Mouse (Mus musculus): ENCODE measurements at regions not wholly inside any gene's neighbourhood (a gene's known extent, or its start where the extent isn't known, plus 50 kb on each side); places are given as distances from the start of the nearest gene placed in this dataset.

DNA sequence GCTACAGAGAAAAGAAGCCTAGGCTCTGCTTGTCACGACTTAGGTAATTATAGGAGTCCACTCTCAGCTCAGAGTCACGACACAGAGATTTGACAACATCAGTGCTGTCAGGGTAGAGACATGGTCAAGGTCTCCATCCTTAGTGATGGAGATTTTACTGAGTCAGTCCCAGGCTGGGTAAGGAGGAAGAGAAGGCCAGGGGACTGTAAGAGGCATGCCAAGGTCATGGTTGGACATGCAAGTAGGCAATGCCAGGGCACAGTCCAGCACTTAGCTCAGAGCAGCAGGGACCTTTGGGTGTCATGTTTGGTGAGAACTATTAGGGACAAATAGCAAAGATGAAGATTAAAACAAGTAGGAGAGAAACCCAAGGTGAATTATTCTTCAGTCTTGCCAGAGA is 200.7 kb upstream of the A230072I06Rik start:
- TF ChIP-seq GATA4 (IDR thresholded peaks at IDR 0.05; ENCODE audit: insufficient replicate concordance, low read length) = no peak

DNA sequence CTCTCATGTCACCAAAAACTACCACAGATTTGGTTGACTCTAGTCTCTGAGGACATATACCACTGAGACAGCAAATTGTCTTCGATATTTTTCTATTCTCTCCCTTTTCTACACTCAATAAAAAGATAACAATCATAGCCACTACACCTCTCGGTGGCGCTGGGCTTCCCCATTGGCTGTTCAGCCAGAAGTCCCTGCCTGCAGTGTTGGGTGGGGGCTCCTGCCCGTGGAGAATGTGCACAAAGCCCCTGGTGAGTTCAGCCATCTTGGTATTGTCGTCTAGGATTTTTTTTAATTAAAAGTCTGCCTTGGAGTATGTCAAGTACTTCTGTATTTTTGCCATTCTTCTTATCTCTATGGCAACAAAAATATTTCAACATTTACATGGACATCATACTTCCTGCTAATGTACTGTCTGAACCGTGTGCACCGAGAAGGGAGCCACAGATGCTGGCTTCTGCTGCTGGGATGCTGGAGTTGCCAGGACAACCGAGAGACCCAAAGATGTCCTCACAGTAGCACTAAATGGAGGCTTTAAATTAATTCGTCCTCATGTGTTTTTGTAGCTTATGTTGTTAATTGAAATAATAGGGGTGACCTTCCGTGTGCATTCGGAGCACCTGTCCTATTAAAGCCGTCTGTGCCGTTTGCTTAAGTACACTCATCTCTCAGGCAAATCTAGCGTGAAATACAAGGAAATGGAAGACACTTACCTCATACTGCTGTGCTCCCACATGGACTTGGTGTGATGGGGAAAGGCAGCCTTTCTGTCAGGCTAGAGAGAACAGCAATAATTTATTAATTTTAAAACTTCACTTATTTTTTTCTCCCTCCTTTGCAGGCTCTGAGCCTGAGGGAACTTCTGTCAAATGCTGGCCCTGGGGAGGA is 199.7 kb upstream of the A230072I06Rik start:
- TF ChIP-seq GATA4 (IDR thresholded peaks at IDR 0.05; ENCODE audit: insufficient replicate concordance, low read length) = no peak

DNA sequence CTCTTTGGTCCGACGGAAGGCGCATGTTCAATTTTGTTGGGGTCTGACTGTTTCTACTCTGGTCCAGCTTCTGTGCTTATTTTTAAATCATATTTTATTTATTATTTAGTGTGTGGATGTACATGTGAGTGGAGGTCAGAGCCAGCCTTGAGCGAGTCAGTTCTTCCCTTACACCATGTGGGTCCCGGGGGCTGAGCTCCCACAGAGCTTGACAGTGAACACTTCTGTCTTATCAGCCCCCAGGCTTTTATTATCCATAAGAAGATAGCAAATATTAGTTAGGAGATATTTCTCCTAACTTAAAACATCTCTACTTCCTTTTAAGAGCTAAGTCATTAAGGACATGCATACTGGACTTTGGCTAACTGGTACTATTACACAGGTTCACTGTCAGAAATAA is 197.1 kb upstream of the A230072I06Rik start:
- TF ChIP-seq GATA4 (IDR thresholded peaks at IDR 0.05; ENCODE audit: insufficient replicate concordance, low read length) = no peak

DNA sequence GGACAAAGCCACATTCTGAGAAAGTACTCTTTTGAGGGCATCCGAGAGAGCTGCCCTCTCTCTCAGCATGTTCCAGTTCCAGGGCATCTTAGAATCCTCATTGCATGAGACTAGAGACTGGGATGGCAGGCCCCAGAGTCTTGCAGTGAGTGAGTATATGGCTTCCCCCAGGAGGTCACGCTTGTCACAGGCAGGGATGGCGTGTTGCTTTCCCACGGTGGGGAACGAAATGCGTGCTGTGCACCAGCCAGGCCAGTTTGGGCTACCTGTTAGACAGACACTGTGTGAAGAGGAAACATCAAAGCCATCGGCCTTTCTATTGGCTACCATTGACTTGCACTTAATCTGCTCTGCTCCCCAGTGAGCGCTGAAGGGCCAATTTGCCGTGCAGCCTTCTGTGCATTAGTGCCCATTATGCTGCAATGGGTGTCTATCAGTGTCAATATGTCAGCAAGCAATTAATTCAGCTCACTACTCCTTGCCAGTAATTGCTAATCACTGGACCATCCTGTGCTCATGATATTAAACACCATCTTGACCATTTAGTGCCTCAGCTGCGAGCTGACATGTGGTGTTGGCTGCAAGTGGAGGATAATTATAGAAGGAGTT is 191.3 kb upstream of the A230072I06Rik start:
- no peak for TF ChIP-seq GATA4 (IDR thresholded peaks at IDR 0.05; ENCODE audit: insufficient replicate concordance, low read length)

DNA sequence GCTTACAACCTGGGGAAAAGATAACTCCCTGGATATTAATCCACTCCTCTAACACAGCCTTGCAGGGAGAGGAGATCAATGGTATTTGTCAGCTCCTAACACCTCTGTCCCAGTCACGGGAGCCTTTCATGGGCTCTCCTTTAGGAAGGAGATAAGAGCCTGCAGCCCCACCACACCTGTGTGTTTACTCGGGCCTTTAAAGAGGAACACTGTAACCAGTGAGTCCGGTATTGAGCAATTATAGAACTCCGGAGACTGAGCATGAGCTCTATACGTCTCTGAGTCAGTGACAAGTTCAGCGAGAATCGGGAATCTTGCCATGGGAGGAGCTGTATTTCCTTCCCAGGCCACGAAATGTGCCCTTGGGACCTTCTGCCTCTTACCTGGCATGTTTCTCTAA is 178.5 kb upstream of the A230072I06Rik start:
- TF ChIP-seq GATA4 (IDR thresholded peaks at IDR 0.05; ENCODE audit: insufficient replicate concordance, low read length) = no peak

DNA sequence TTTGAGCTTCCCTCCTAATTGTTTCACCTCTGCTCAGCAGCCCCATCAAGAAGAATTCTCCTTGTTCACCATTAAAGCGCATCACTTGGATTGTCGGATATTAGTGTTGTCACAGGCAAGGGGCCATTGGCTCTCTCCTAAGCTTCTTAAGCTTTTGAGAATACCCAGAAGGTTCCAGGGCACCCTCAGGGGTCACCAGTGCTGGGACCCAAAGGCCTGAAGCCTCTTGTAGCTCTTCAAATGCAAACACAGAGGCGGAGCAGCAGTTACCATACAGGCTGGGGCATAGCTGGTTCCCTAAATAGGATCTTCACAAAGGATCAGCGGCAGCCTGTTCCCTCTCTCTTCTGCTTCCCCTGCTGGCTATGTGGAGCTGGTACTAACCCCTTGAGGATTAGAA is 175.3 kb upstream of the A230072I06Rik start:
- TF ChIP-seq GATA4 (IDR thresholded peaks at IDR 0.05; ENCODE audit: insufficient replicate concordance, low read length) = no peak

DNA sequence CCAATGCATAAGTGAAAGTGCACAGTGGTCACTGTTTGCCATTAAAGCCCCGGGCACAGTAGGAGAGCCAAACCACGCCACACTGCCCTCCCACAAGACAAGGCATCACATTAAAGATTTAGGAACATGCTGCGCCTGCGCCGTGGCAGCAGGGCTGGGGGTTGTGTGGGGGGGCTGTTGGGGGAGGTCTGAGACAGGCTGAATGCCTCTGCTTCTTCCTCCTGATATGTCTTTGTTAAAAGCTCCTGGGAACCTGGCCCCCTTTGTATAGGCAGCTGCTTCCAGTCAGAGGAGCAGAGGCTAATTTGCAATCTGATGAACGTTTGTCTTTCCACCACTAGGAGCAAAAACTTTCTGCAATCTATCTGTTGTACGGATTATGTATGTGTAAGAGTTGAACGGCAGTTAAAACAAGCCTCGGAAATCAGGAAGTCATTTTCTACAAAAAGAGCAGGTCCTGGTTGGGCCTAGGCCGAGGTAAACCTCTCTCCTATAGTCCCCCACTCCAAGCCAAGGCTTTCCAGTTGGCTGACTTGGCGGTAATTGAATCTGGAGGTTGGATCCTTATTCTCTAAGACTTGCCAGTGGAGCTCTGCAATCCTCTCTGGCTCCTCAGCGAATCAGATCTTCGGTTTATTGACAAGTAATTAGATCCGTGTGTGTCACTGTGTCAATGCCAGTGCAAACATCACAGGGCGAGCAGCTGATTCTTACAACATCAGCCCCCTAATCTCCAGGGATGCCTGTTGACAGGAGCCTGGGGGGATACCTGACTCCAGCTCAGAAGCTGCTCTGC is 173.3 kb upstream of the A230072I06Rik start:
- TF ChIP-seq GATA4 (IDR thresholded peaks at IDR 0.05; ENCODE audit: insufficient replicate concordance, low read length) = no peak

DNA sequence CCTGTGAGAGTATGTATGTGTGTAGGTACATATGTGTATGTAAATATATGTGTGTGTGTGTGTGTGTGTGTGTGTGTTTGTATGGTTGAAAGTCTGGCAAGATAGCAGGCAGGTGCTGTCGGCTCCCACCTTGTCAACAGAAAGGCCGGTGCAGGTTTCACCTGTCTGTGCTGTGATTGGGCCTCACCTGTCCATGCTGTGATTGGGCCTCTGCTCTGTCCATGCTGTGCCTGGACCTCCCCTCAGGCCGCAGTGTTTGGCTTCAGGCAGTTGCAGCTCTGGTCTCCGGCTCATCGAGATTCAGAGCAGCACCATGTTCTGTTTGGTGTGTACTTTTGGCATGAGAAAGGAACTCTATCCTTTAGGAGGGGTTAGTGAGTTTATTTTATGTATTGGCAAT is 170.0 kb upstream of the A230072I06Rik start:
- no peak for TF ChIP-seq GATA4 (IDR thresholded peaks at IDR 0.05; ENCODE audit: insufficient replicate concordance, low read length)

DNA sequence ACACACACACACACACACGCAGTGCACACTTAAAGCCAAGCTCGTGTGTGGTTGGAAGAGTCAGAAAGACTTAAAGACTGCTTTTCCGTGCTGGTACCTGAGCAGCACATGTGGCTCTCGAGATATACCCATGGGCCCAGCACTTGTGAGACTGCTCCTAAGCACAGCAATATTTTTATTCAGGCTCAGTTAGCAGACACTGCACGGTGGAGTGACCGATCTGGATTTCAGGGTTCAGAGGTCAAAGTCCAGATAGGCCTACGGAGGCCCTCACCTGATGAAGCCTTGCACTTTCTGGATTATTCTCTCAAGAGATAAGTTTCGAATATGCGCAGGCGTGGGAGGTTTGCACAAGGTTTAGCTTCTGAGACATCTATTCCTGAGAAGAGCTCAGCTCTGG is 167.0 kb upstream of the A230072I06Rik start:
- no peak for TF ChIP-seq GATA4 (IDR thresholded peaks at IDR 0.05; ENCODE audit: insufficient replicate concordance, low read length)

DNA sequence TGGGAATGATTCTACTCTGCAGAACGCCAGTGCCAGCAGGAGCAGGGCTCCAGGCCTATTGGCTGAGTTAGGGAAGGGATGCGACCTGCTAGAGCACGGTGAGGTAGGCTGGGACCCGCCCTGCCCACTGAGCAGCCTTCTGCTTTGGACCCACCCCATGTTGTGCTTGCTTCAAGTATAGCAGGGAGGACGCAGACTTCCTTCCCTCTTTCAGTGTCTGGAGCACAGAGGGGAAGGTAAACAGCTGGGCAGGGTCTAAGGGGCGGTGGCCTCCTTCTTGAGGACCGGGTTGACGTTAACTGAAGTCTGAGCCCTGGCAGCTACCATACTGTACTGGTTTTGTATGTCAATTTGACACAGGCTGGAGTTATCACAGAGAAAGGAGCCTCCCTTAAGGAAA is 165.6 kb upstream of the A230072I06Rik start:
- TF ChIP-seq GATA4 (IDR thresholded peaks at IDR 0.05; ENCODE audit: insufficient replicate concordance, low read length) = no peak

DNA sequence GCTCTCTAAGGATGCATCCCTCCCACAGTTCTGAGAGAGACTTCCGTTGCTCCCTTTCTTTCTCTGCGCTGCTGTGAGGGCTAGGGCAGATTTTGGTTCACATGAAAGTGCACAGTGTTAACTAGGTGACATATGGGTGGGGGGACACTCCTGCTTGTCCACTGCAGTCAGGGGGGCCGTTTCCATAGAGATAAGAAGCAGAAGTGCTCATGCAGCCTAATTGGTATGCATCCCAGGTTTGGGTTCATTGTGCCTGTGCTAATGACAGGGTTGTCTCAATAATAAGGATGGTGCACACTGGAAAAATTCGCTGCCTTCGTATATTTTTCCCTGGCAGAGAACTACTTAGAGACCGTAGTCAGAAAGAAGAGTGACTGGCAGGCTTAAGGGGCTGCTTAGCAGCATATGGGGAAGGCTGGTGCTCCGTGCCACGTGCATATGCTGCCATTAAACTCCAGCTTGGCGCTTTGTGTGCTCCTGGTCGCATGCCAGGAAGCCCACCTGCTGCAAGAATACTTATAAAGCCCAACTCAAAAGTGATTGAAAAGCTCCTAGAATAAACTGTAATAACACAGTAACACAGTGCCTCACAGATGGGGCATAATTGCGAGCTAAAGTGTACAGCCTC is 152.1 kb upstream of the A230072I06Rik start:
- no peak for TF ChIP-seq GATA4 (IDR thresholded peaks at IDR 0.05; ENCODE audit: insufficient replicate concordance, low read length)

DNA sequence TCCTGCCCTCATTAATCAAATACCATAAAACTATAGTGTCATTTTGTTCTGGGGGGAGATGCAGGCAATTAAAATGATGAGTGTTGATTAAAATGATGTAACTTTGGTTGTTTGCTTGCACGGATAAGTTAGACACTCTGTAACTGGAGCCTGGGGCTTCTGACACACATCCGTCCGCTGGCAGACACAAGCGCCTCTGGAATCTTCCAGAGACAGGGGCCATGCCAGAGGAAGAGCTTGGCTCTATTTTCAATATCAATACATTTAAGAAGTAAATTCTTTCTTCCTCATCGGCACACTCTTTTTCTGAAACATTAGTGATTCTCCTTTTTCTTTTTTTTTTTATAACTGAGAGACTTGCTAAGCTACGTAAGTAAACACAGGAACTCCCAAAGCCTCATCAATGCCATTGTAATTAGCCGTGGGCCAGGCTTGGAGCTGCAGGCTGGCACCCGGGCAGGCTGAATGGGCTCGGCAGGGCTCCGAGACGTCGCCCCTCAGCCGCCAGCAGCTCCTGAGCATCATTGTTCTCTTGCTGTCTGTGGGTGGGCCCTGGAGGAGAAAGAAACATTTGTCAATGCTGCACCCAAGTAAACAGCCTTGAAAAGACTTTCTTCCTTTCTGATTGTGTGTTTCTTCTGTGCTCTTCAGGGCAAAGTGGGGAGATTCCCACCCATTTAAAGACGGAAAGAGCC is 151.4 kb upstream of the A230072I06Rik start:
- no peak for TF ChIP-seq GATA4 (IDR thresholded peaks at IDR 0.05; ENCODE audit: insufficient replicate concordance, low read length)

DNA sequence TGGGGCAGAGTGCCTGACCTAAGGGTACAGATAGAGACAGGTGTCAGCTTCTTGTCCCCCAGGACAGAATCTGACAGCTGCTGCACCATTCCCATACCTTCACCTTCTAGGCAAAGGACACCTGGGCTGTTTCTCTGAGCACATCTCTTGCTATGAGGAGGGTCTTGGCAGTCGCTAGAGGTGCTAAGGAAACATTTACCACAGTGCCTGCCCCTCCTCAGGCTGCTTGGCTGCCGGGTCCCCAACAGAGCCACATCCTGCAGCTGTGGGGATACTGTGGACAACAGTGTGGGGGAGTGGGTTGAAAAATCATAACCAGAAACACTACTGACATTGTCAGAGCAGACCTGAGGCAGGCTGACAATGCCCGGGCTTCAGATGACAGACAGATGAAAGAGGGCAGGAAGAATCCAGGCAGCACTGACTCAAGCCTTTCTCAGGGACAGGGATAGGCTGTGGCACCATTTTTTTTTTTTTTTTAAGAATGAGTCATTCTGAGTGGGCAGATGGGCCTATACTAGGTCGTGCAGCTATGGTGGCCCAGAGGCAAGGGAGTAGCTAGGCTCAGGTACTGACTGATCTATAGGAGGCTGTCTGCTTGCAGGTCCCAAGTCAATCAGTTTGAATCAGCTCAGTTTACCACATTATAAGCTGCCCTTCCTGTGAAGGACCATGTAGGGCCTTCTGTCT is 150.7 kb upstream of the A230072I06Rik start:
- TF ChIP-seq GATA4 (IDR thresholded peaks at IDR 0.05; ENCODE audit: insufficient replicate concordance, low read length) = no peak

DNA sequence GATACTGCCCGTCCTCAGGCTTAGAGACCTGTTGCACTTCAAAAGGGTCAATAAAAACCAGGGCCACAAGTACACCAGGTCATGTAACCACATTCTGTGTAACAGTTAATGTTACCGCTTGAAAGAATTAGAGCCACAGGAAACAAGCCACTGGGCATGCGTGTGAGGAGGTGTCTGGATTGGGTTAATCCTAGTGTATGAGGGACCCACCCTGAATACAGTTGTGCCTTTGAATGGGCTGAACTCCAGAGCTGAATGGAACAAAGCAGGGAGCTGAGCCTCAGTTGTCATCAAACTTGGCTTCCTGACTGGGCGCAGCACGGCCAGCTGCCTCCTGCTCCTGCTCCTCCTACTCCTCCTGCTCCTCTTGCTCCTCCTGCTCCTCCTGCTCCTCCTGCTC is 148.0 kb upstream of the A230072I06Rik start:
- TF ChIP-seq GATA4 (IDR thresholded peaks at IDR 0.05; ENCODE audit: insufficient replicate concordance, low read length) = no peak
